Mouse (Mus musculus) c-Kit-positive CD71-positive TER-119-negative erythroid progenitor cells, embryonic 14.5 days (primary cell): ENCODE data around the gene Lingo2.
"Not testable (repeated sequence)": the region's sequence is repeated elsewhere in the genome, so short reads cannot be mapped to it uniquely, and the experiment has no call there.

Source experiments
- DNase-seq: peaks from one replicate; pipeline ENCODE4 v3.0.0-alpha.2; 2013; ENCODE audit warnings: low read depth

Gene Lingo2

DNA sequence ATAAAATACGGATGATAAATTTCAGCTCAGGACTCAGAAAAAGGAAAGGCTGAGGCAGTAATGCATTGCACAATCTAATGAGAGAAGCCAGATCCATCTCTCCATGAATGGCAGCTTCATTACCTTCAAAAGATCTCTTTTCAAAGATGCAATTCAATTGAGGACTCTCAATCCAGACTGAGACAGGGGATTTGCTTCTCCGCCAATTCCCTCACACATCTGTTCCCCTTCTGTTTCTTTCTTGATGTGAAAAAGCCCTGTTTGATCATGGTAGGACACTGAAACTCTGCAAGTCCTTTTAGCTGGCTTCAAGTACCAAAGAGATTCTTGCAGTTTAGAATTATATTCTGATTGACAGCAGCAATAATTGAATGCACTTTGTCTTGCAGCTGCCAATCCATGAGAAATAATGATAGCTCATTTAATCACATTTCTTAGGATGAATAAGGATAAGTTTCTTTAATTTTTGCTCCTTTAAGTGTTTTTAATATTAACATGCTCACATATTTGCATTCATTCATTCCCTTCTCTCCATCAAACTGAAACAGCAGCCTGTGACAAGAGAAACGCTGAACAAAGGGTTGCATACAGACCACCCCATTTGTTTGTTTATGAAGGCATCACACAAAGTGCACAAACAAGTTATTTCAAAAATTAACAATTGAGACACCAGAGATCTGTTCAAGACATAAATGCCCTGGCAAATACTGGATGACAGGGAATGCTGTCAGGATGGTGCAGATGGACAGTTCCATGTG, 870.3 kb downstream of the Lingo2 start:
- no peak for DNase-seq

GRCm38 (mm10) chr4:36078910-36079525, 872.5 kb downstream of the Lingo2 start:
- no peak for DNase-seq

DNA sequence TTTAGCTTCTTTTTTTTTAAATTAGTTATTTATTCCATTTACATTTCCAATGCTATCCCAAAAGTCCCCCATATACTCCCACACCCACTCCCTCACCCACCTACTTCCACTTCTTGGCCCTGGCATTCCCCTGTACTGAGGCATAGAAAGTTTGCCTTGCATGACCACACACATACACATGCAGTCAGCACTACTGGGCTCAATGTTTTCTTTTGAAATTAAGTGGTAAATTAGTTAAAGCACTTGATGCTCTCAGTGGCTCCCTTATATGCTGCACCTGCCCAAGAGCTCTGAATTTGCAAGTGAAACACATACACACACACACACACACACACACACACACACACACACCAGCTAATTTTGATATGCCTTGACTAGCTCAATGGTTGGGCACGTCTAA, 886.8 kb downstream of the Lingo2 start:
- DNase-seq, result not testable (repeated sequence)

DNA sequence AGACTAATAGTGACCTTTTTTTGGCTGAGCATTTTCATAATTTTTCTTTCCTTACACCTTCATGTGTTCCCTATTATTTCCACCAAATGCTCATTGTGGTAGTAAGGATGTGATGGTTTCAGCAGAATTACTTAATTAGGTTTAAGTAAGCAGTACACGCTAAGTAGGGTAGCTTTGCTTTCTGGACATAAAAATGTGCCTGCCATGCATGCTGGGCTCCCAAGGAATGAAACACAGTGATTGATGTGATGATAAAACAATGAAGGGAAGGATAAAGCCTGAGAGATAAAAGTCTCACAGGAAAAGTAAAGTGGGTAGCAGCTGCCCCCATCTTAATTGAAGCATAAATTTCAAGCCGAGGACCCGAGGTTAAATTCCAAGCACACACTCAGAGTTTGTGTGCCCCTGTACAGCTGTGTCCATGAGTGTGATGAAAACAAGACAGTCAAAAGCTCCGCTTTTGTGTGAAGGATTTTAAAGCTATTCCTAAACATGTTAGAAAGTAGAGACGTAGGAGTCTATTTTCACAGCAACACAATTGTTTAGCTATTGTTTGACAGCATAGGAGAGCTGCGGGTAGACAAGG, 898.7 kb downstream of the Lingo2 start:
- DNase-seq, result no peak

DNA sequence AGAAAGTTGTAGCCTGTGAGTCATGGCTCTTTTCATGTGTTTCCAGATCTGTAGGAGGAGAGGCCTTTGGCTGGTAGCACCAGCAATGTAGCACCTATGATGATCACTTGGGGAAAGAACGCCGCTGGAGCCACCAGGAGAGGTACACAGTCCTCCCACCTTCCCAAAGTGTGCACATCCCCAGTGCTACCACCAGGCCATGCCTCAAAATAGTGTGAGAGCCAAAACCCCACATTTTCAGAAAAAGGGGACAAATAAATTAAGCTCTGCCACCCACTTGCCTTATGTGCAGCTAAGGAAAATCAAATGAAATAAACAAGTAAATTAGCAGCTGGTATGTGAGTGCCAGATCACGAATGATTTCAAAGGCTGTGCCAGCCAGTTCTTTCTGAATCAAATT, 911.2 kb downstream of the Lingo2 start:
- no peak for DNase-seq

DNA sequence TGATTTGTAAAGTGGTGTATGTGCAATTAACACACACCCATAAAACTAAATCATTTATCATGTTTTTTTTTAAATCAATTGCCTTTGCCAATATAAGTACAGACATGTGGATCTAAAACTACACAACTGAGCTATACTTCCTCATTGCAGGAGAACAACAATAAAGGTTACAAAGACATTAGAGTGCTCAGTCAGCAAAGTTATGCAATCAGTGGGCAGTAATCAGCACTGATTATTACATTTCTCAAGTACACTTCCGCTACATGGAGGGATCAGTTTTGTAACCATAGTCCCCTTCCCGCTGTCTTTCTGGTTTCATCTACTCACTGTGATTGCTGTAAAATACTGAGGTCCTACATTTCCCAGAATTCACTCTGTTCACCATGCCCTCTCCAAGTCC, 912.8 kb downstream of the Lingo2 start:
- DNase-seq, result no peak

GRCm38 (mm10) chr4:36032039-36032438, 919.5 kb downstream of the Lingo2 start:
- DNase-seq, result no peak

DNA sequence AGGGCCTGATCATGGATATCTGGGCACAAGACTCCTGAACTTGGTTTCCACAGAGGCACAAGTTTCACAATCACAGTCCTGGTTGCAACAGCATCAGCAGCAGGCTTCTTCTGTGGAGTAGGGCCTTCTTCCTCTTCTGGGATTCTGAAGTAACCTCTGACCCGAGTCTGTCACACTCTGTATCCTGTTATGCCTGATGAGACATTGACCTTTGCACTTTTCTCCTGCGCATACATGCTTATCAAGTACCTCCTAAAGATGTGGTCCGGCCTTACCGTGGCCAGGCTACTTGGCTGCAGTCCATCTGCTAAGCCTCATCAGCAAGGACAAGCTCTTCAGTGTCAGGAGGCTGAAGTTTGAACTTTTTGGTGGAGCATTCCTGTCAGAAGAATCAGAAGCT, 937.4 kb downstream of the Lingo2 start:
- DNase-seq, result no peak

DNA sequence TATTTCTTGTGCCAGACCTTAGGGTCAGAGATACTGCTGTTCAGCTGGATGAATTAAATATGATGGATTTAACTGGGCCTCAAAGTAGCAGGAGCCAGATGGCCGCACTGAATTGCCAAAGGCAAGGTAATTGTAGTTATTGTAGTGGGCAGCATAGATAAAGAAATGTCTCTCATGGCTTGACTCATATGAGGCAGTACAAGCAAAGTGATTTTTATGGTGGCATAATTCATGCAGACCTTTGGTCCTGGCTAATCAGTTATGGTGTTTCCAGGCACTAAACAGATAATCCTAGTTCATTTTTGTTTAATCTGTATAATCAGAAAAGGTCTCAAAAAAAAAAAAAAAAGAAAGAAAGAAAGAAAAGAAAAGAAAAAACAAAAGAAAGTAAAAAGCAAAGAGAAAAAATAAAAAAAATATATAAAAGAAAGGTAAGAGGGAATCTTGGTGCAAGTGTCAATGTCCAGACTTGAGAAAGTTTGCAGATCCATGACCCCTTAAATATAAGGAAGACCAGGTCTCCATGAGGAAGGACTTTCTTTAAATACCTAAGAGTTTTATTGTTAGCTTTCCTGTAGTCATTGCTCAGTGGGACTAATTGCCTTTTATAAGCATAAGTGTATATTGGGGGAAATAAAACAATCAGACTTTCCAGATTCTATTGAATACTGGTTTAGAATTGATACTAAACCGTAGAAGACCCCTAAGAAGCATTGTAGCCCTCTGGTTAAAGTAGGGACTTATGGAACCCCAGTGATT, 959.4 kb downstream of the Lingo2 start:
- no peak for DNase-seq

DNA sequence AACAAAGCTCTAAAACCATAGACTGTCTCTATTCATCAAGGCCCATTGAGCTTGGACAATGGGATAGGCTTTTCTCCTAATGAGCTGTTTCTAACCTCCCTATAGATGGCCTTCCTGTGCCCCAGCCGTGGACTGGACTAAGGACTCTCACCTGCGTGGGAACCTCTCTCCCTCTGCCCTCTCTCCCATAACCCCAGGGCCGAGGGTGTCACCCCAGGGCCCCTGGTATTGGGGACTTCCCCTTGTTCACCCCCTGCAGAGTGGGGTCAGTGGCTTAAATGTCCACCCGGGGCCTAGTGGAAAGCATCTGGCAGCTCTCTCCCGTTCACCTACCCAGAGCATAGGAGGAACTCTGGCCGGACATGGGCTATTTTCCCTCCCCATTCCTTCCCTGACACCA, 965.5 kb downstream of the Lingo2 start:
- DNase-seq, result no peak

DNA sequence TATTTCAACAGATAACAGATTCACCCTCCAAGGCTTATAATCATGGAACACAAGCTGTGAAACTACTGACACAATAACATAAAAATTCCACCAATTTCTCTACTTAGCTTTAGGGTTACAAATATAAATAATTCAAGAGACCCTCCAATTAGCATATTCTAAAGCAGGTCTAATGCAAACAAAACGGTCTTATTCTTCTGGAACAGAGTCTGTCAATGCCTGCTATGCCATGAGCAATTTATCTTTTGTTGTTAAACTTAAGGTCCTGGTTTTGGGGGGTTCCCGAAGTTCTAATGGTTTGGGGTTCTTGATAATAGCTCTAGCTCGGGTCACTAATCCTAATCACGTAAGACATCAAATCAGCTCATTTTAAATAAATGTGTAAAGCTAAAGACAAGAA, 988.0 kb downstream of the Lingo2 start:
- no peak for DNase-seq

- no peak for DNase-seq
Observed at GRCm38 (mm10) chr4:35951894-35952293, 999.7 kb downstream of the Lingo2 start.

- no peak for DNase-seq
Observed at GRCm38 (mm10) chr4:35951251-35951650, 1000.3 kb downstream of the Lingo2 start.

- no peak for DNase-seq
Observed at GRCm38 (mm10) chr4:35934056-35934661, 1017.4 kb downstream of the Lingo2 start.

DNA sequence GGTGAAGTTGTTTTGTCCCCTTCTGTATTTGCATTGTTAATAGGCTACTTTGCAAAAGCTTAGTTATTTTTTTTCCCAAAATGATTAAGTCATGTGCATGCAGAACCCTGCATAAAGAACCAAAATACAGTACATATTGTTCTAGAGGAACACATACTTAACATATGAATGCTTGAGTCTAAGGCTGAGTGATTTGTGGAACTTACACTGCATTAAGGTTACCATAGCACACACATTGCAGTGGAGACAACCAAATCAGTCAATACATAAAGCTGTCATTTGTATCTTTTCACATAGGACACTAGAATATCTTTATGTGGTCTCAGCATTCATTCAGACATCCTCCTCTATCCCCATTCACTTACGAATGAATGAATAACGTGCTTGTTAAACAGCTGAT, 1023.8 kb downstream of the Lingo2 start:
- DNase-seq, result no peak

DNA sequence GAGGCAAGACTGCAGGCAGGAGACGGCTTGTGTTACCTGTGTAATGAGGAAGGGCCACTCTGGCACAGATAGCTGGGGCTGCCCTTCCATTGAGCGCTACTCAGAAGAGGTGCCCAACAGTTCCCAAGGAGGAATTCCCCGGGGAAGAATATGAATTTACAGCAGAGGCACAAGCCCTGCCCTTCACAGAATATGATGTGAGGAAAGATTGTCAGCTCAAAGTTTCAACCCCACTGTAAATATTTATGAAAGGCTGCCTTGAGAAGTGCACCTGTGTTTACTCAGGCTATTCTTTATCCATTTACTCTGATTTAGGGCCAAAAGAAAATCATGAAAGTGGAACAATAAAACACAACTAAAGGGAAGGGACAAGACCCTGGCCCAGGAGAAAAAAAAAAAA, 1034.1 kb downstream of the Lingo2 start:
- no peak for DNase-seq

DNA sequence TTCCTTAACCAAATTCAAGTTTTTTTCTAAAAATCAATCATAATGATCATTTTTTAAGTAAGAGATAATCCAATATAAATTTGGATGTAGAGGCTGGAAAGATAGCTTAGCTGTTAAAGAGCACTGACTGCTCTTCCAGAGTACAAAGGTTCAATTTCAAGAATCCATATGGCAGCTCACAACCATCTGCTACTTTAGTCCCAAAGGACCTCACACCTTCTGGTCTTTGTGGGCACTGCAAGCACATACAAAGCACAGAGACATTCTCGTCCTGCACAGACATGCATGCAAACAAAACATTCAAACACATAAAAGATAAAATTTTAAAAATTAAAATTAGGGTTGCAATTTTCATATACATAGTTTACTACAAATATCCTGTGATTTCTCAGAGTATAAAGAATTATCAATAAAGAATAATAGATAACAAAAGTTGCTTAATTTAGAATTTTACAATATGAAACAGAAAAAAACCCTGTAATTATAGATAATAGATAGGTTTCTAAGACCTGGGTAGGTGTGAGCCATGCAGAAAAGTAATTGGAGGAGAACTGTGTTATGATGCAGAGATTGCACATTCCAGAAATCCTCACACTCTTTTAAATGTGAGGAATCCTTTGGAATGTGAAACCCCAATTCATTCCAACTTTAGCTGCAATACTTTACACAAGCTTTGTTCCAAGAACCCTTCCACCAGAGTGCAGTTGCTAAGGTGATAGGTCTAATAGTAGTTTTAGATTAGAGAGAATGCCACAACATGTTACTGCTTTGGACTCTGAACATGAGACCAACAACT, 1053.6 kb downstream of the Lingo2 start:
- DNase-seq, result no peak

DNA sequence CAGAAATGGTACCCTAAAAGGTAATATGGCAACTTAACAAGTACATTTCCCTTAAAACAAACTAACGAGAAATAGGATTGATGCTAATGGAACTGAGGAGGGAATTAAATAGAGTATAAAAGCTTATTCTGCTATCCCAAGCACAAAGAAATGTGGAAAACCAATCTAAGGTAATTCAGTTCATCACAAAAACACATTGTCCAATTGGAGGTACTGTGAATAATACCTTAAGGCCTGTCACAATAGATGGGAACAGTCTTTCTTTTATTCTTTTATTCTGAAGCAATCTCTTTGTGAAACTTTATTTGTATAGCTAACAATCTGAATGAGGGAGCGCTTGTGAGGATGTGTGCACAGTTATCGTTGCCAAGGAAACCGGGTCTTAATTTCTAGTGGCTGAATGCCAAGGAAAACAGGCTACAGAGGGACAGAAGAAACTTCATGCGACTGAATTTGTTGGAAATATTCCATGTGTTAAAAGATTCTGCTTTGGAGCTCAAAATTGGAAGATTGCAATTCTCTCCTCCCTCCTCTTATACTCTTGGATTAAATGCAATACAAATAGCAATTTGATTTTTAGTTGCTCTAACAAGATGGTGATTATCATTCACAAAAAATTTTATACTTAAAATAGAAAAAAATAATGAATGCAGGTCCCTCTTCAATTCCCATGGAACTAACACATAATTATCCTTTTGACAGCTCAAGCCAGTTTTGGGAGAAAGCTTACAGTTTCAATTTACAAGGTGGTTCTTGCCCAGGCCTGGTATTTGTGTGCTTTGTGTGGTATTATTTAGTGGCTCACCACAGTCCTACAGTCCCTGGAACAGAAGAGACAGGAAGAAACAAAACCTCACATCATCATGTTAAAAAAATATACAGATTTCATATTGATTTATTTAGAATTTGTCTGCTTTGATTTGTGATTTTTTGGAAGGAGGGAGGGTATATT, 1065.7 kb downstream of the Lingo2 start:
- no peak for DNase-seq

DNA sequence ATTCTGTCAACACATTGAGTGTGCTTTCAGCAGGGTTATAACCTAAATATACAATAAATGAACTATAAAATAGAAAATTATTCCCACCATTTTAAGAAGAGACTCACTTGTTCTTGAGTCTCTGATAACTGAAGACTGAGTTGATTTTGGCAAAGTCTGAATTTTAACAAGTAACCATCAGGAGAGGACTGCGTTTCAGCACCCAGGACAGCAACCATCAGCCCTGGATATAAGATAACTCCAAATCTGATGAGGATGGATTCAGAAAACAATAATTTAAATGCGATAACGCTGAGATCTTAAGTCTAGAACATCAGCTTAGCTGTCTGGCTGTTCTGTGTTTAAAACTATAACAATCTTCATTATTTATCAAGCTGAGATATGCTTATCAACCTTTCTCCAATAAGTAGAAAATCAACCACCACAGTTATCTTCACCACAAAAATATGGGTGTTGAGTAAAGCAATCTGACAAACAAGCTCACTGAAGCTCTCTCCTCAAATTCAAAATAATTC, 1066.5 kb downstream of the Lingo2 start:
- no peak for DNase-seq

DNA sequence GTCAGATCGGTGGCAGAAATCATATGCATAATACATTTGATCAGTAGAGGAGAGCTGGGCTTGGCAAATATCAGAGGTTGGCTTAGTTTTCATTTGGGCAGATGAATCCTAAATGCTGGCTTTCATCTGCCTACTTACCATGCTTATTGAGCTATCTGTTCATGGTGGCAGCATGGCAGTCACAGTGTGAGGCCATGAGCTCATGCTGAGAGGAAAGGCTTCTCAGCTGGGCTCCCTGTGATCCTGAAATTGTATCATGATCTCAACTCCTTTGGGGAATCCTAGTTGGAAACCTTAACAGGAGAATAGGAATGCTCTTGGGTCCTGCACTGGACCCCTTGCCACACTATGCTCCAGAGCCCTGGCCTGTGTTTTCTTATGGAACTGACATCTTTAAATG, 1105.0 kb downstream of the Lingo2 start:
- no peak for DNase-seq
